Mouse (Mus musculus) left cerebral cortex, postnatal 10 days (tissue): ENCODE results near the gene Emilin1. TPM values are rescaled to one million over a fixed set of nuclear protein-coding genes. Genes with fewer than 3 reads are reported as not detected.

ENCODE experiments used
- total RNA-seq, 2 experiments: library from RNA; stranded (reverse); gene quantifications; 2 replicates each; pipeline ENCODE4 v1.2.3; 2021

Gene Emilin1
- total RNA-seq, 2 experiments from 2014 or later: 5.1 to 5.5 TPM

Other genes starting within 250 kb of the Emilin1 start
- 1 to 10 TPM; 6.1 to 7.6 TPM for gene Cenpa, start 246.6 kb upstream of the Emilin1 start, total RNA-seq
- gene Dpysl5, start 201.8 kb upstream of the Emilin1 start, total RNA-seq: 100 to 1,000 TPM; 354 to 401 TPM
- gene Mapre3, start 98.8 kb upstream of the Emilin1 start, total RNA-seq: 100 to 1,000 TPM; 191 to 193 TPM
- 10 to 100 TPM; 61.3 to 66.5 TPM for gene Tmem214, start 45.4 kb upstream of the Emilin1 start, total RNA-seq
- 10 to 100 TPM; 19.5 to 22.2 TPM for gene Agbl5, start 24.7 kb upstream of the Emilin1 start, total RNA-seq
- gene Ost4, start 5.6 kb upstream of the Emilin1 start, total RNA-seq: 100 to 1,000 TPM in 1 of 2 experiments, 10 to 100 TPM in 1; 98.0 to 102 TPM
- 1 to 10 TPM; 7.3 to 8.0 TPM for gene Khk, start 8.0 kb downstream of the Emilin1 start, total RNA-seq
- gene Cgref1, start 32.2 kb downstream of the Emilin1 start, total RNA-seq: 10 to 100 TPM; 61.1 to 62.5 TPM
- gene Preb, start 47.0 kb downstream of the Emilin1 start, total RNA-seq: 100 to 1,000 TPM; 116 to 122 TPM
- under 1 TPM; 0.08 to 0.24 TPM for gene Tcf23, start 55.3 kb downstream of the Emilin1 start, total RNA-seq
- gene Atraid, start 134.9 kb downstream of the Emilin1 start, total RNA-seq: 10 to 100 TPM; 72.4 to 77.2 TPM
- 10 to 100 TPM; 15.3 to 16.5 TPM for gene Slc5a6, start 135.5 kb downstream of the Emilin1 start, total RNA-seq
- 10 to 100 TPM; 21.5 to 25.4 TPM for gene Cad, start 141.4 kb downstream of the Emilin1 start, total RNA-seq
- not detected for gene Dnajc5g, start 192.9 kb downstream of the Emilin1 start, total RNA-seq
- 100 to 1,000 TPM; 101 to 118 TPM for gene Slc30a3, start 194.8 kb downstream of the Emilin1 start, total RNA-seq
- under 1 TPM; 0.86 to 0.97 TPM for gene Trim54, start 203.3 kb downstream of the Emilin1 start, total RNA-seq
- 1 to 10 TPM; 1.1 TPM for gene Ucn, start 225.4 kb downstream of the Emilin1 start, total RNA-seq
- gene Mpv17, start 240.8 kb downstream of the Emilin1 start, total RNA-seq: 10 to 100 TPM; 35.7 to 36.2 TPM